Mouse (Mus musculus): ENCODE measurements around the gene Dlgap3.

Dlgap3 gene

GRCm38 (mm10) chr4:127168914-127169345, at the start of gene Dlgap3:
Gene Dlgap3 (plus strand): TSS chr4:127169204.
- in situ Hi-C loops (cut with MboI; ENCODE audit: low sequenced_read_pairs): no loop called here

DNA sequence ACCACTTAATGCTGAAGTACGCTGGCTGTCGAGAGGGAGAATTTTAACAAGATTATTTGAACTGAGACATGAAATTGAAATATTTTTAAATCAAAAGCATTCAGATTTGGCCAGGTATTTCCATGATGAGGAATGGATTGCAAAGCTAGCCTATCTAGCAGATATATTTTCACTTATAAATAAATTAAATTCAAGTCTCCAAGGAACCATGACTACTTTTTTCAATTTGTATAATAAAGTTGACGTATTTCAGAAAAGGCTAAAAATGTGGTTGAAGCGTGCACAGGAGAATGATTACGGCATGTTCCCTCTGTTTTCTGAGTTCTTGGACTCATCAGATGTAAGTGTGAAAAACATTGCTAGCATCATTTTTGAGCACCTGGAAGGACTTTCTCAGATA, 45.6 kb upstream of the Dlgap3 start, which contains the start of gene Tmem35b:
TSS of gene Tmem35b (plus strand) at position 301 of the 400 bp plus-strand sequence.
- in situ Hi-C loops (cut with MboI; ENCODE audit: low sequenced_read_pairs): no loop called here

GRCm38 (mm10) chr4:127124331-127124730, 44.7 kb upstream of the Dlgap3 start:
- in situ Hi-C loops (cut with MboI; ENCODE audit: low sequenced_read_pairs): no loop called here

DNA sequence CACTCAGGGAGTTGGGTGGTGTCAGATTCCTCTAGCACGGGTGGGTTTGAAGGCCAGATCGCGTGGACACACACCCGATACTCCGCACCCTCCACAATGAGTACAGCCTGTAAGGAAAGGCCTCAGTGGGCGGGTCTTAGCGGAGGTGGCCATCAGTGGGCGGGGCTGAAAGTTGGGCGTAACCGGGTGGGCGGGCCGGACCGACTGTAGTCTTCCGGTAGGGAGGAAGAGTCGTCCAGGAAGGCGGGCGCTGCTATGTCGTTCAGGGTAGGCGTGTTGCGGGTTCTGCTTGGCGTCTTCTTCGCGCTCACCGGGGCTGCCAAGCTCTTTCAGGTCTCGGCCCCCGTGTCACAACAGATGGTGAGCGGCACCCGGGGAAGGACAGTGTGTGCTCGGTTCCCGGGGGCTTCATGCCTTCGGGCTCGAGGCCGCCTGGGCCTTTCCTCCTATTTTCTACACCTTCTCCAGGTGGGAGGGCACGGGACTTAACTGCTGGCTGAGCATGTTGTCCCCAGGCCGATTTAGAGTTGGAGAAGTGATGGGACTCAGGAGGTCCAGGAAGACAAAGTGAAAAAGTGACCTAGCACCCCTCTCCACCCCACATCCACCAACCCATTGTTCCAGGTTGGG, 43.1 kb upstream of the Dlgap3 start:
- in situ Hi-C loops (cut with MboI; ENCODE audit: low sequenced_read_pairs): no loop called here

GRCm38 (mm10) chr4:127134687-127135086, 34.3 kb upstream of the Dlgap3 start:
- in situ Hi-C loops (cut with MboI; ENCODE audit: low sequenced_read_pairs): no loop called here

DNA sequence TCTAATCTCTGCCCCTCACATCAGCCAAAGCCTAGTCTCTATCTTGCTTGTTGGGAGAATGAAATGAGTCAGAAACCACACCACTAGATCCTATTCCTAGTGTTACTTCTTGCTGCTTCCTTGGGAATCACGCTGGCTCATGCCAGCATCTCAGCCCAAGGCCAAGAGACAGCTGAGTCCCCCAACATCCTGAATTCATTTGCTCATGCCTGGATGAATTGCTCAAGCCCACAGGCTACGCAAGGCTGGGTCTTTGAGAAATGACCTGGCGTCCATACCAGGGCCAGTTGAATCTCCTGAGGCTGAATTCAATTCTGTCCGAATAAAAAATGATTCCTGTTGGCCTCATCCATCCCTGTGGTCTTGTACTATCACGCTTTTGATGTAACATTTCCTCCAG, 31.4 kb upstream of the Dlgap3 start:
- in situ Hi-C loops (cut with MboI; ENCODE audit: low sequenced_read_pairs): no loop called here

DNA sequence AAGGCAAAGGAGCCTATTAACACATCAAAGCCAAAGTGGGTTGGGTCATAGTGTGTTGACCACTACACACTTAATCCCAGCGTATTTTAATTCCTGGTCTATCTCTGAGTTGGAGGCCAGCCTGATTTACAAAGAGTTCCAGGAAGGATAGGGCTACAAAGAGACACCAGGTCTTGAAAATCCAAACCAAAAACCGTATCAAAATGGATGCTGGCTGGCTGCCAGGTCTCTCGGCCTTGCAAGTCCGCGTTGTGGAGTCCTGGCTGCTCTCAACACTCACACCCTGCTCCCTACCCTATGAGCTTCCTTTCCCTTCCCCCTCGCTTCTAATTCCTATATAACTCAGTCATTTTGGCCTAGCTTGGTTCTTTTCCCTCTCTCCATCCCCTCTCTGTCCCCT, 30.5 kb upstream of the Dlgap3 start:
- in situ Hi-C loops (cut with MboI; ENCODE audit: low sequenced_read_pairs): no loop called here

GRCm38 (mm10) chr4:127150031-127150430, 19.0 kb upstream of the Dlgap3 start:
- in situ Hi-C loops (cut with MboI; ENCODE audit: low sequenced_read_pairs): no loop called here

- in situ Hi-C loops (cut with MboI; ENCODE audit: low sequenced_read_pairs): no loop called here
Observed at GRCm38 (mm10) chr4:127153345-127153744, 15.7 kb upstream of the Dlgap3 start.

- in situ Hi-C loops (cut with MboI; ENCODE audit: low sequenced_read_pairs): no loop called here
Observed at GRCm38 (mm10) chr4:127155757-127156156, 13.2 kb upstream of the Dlgap3 start.

GRCm38 (mm10) chr4:127157746-127158145, 11.3 kb upstream of the Dlgap3 start:
- in situ Hi-C loops (cut with MboI; ENCODE audit: low sequenced_read_pairs): no loop called here

DNA sequence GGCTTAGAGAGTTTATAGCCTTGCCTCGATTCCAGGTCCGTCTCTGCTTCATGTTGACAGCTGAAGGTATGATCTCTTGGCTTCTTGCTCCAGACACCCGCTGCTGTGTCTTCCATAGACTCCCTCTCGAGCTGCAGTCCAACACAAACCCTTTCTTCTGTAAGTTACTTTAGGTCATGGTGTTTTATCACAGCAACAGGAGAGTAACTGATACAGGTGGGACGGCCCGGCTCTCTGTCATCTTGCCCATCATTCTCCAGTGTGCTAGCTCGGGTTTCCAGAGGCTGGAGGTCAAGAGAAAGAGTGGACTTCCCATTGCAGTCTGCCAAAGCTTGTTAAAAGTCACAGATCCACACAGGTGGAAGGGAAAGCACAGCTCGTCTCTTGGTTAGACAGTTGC, 5.1 kb upstream of the Dlgap3 start:
- in situ Hi-C loops (cut with MboI; ENCODE audit: low sequenced_read_pairs): no loop called here

GRCm38 (mm10) chr4:127167096-127167495, 1.9 kb upstream of the Dlgap3 start:
- in situ Hi-C loops (cut with MboI; ENCODE audit: low sequenced_read_pairs): no loop called here

DNA sequence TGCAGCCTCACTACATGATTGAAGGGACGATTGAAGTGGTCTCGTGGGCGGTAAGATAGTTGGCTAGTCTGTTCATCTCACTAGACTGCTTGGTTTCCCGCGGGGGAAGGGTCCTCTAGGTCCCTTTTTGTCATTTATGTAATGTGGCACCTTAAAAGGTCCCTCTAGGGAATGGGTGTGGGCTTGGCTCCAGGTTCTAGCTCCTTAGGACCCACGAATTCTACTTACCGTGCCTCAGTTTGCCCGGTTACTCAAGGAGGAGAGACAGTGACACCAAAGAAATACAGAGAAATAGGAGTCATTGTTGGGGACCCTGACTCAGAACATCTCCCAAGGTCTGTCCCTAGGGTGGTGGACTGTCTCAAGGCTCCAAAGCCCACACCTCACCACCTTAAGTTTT, 1.3 kb upstream of the Dlgap3 start:
- in situ Hi-C loops (cut with MboI; ENCODE audit: low sequenced_read_pairs): no loop called here

DNA sequence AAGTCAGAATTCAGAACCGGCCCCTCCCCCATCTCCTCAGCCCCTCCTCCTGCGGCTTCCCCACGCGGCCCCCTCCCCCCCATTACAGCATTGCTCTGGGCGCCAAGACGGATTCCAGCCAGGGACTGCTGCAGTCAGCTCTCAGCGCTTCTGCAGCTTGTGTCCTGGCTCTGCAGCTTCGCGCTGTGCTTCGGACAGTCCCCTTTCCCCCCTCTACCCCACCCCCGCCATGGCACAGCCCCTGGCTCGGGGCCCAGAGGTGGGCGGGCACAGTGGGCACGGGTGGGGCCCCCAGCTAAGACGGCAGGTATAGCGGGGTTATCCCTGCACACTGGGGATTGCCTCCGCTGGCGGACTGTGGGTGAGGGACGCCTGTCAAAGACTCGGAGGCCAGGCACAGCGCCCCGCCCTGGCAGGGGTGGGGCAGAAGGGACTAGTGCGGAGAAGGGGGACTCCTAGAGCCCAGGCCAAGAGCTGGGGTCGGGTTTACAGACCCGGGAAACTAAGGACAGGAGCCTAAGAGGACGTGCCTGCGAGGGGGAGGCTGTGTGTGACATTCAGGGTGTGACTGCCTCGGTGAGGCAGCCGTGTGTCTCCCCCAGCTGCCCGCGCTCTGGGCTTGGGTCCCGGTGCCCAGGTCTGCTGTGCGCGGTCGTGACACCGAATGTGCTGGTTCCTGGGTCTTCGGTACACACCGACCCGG, 642 bp upstream of the Dlgap3 start:
- in situ Hi-C loops (cut with MboI; ENCODE audit: low sequenced_read_pairs): no loop called here

GRCm38 (mm10) chr4:127169346-127170221, 580 bp downstream of the Dlgap3 start:
- in situ Hi-C loops (cut with MboI; ENCODE audit: low sequenced_read_pairs): no loop called here

DNA sequence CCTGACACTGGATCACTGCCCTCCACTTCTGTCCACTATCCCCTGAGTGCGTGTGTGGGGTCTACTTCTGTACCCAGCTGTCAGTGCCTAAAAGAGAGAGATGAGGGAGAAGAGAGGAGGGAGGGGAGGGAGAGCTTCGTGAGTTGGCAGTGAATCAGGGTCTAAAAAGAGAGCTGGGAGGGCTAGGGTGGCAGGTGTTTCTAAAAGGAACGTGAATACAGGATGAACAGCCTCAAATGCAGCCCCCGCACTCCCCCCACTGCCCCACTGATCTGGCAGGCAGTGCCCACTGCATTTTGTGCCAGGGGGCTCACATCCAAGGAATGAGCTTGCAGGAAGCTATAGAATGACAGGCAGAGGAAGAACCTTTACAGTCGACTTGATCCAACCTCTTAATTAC, 1.9 kb downstream of the Dlgap3 start:
- in situ Hi-C loops (cut with MboI; ENCODE audit: low sequenced_read_pairs): no loop called here

DNA sequence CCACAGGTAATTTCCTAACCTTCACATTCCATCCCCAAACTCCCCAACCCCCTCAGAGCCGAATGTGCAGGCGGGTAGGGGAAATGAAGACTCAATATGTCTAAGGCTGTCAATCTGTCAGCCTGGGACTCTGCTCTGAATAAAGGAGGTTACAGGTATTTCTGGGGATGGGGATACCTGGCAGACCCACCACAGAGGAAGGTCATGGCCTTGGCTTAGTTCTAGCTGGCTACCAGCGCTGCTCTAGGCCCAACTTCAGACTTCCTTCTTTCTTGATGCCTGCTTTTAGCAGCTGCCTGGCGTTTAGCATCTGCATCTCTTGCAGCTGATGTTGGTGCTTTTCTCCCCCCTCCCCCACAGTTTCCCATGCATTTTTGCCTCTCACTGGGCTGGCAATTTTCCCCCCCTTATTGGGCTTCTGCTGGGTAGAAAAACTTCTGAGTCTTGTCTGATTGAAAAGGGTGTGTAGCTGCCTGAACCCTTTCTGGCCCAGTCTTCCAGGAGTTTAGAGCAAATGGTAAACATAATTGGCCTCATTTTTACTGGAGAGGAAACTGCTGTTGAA, 2.4 kb downstream of the Dlgap3 start:
- in situ Hi-C loops (cut with MboI; ENCODE audit: low sequenced_read_pairs): no loop called here

- in situ Hi-C loops (cut with MboI; ENCODE audit: low sequenced_read_pairs): no loop called here
Observed at GRCm38 (mm10) chr4:127172119-127172518, 3.1 kb downstream of the Dlgap3 start.

DNA sequence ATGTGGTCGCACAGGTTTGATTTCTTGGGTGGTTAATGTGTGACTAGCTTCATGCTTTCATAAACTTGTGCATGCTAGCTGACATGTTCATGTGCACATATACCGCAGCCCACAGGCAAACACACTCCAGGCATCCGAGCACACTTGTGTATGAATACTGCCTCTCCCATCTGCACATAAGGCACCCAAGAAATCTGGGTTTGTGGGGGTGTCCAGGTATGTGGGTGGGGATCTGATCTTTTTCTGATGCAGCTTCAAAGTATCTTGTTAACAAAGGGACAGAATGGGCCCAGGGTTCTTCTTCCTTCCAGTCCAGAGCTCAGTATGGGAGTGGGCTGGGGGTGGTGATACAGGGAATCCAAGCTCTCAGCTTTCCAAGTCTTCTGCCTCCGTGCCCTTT, 3.6 kb downstream of the Dlgap3 start:
- in situ Hi-C loops (cut with MboI; ENCODE audit: low sequenced_read_pairs): no loop called here

- in situ Hi-C loops (cut with MboI; ENCODE audit: low sequenced_read_pairs): no loop called here
Observed at GRCm38 (mm10) chr4:127173461-127173860, 4.5 kb downstream of the Dlgap3 start.
